Mouse (Mus musculus) right cerebral cortex, postnatal 10 days (tissue): ENCODE data around the gene Cask.

ENCODE experiments used
- DNase-seq, 2 experiments: peaks; one replicate each; pipeline ENCODE4 v3.0.0; 2021; ENCODE audit warnings: low spot score in 2 of 2

The Cask gene

DNA sequence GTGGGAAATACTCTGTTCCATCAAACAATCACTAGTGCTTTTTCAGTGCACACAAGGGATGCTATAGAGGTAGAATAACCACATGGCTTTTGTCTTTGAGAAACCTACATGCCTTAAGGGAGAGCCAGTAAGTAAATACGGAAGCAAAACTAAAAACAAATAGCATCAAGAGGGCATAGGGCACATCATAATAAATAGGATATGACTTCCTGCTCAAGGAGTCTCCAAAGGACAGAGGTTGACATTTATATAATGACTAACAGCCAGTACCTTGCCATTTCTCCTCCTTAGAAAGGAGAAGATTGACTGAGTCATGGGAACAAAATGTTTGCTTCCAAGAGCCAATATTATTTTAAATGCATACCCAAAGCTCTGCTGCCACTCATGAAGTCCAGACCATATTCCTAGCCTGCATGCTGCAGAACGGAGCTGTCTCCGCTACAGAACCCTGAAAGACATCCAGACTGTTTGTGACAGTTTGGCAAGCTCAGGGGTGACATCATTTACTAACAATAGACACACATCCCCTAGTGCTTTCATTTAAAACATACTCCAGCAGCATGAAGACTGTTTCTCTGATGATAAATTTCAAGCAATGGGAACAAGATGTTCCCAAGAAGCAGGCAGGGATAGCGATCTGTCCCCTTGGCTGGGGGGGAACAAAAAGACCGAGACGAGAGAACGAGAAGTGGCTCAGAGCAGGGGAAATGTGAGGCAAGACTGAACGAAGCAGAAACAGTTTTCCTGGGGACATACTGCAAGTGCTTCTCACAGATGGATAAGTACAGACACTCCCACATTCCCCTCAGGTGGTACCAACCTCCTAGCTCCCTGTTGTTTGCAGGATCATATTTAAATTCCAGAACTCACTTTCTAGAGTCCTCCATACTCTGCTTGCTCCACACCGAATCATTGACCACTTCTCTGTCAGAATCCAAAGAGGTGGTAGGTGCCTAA is 381.7 kb downstream of the Cask start:
- DNase-seq: peak; percentile 62 to 74

DNA sequence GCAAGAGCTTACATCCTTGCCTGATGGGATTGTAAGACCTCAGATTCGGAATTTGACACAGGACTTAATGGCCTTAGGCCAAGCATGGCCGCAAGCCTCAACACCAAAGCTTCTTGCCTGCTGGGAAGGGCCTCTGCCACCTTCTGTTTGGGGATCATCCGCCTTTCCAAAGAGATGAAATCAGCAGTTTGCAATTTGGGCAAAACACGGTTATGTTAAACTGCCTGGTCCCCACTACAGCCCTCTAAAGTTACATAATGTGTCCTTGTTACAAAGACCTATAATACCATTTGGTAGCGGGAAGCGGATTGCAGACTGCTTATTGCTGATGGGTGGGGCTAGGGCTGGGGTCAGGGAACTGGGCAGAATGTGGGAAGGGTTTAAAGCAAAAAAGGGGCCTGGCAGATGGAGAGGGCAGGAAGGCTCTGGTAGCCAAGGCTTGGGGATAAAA is 384.0 kb downstream of the Cask start:
- DNase-seq: no peak
